In genomic region chr6:51709340-51710067, GRCm38 (mm10) we compare ENCODE assay signal across 10 mouse cellular contexts.
DNase-seq lines count a peak whose midpoint lies in the region; ATAC-seq and TF ChIP-seq lines count a peak whose summit lies in the region.
"Had no signal": no experiment of that assay in that cellular context is flagged by ENCODE, and none has a peak within 500 bp of the region (broad histone marks: within the 10 kb centered on the region; RNA-seq: fewer than 3 reads in every experiment).

No protein-coding gene starts in this region.

- no peak overlapping the region for H3K9ac ChIP-seq in intestine, embryonic 14.5 days (ENCODE audit: low read length)
- H3K9ac ChIP-seq in intestine, postnatal 0 days (ENCODE audit: low read depth, low read length) = no peak overlapping the region

- peak; percentile 53 for DNase-seq in intestine, embryonic 14.5 days (ENCODE audit: low spot score)
- DNase-seq in adrenal gland, adult 2 months = peak; percentile 71
- peak; percentile 22 for DNase-seq in hindlimb bud, embryonic 11.5 days (ENCODE audit: extremely low spot score, low read depth, low spot score)
- DNase-seq in mesoderm, embryonic 11.5 days (ENCODE audit: low read depth, low spot score) = peak; percentile 44
- no peak for DNase-seq in layer of hippocampus, adult 9-11 months
- DNase-seq in layer of hippocampus, adult 2 months (ENCODE audit: low spot score in 2 of 2) = no peak
- DNase-seq in layer of hippocampus, postnatal 25 days (ENCODE audit: extremely low spot score in 1 of 2, low spot score in 1 of 2) = no peak
- DNase-seq: heart, postnatal 36 days; spleen, adult 18-20 months had no signal

- 23% methylated on average over 11 of the region's 11 CpGs for WGBS in intestine, embryonic 14.5 days
- 48% methylated on average over 11 of the region's 11 CpGs for WGBS in intestine, postnatal 0 days

- H3K27me3 ChIP-seq in intestine, embryonic 14.5 days (replicated peaks; ENCODE audit: control insufficient read depth, insufficient read depth, low read length) = no peaks in the 10 kb centered on the region
- H3K27me3 ChIP-seq in intestine, postnatal 0 days (replicated peaks; ENCODE audit: control insufficient read depth, insufficient read depth, low read length) = no peaks in the 10 kb centered on the region

- no peak overlapping the region for H3K4me3 ChIP-seq in intestine, embryonic 14.5 days (ENCODE audit: low read depth, low read length)
- H3K4me3 ChIP-seq in intestine, postnatal 0 days (ENCODE audit: low read depth, low read length) = no peak overlapping the region
- no peak overlapping the region for H3K4me3 ChIP-seq in layer of hippocampus, adult 2 months

- H3K9me3 ChIP-seq in intestine, embryonic 14.5 days (ENCODE audit: control insufficient read depth, low read length) = no peaks in the 10 kb centered on the region
- H3K9me3 ChIP-seq in intestine, postnatal 0 days (ENCODE audit: control insufficient read depth) = no peaks in the 10 kb centered on the region

- no peak for ATAC-seq in intestine, embryonic 14.5 days (replicated peaks; ENCODE audit: low FRiP score, low TSS enrichment, low read depth)
- ATAC-seq in intestine, postnatal 0 days = no peak

- H3K27ac ChIP-seq in intestine, embryonic 14.5 days (ENCODE audit: low read depth) = no peak overlapping the region
- H3K27ac ChIP-seq in intestine, postnatal 0 days (ENCODE audit: low read depth, low read length) = no peak overlapping the region
- no peak overlapping the region for H3K27ac ChIP-seq in layer of hippocampus, adult 2 months

- no peak for TF ChIP-seq CTCF in intestine, postnatal 0 days (IDR thresholded peaks at IDR 0.05; ENCODE audit: low read depth)
- no peak for TF ChIP-seq CTCF in layer of hippocampus, adult 2 months (conservative IDR thresholded peaks at IDR 0.05)

- H3K4me1 ChIP-seq in intestine, embryonic 14.5 days (replicated peaks; ENCODE audit: control insufficient read depth, insufficient read depth, low read length) = peaks cover 15% of the 10 kb centered on the region
- peaks cover 3% of the 10 kb centered on the region; the same call in 1 of the 2 replicates for H3K4me1 ChIP-seq in intestine, postnatal 0 days (replicated peaks; ENCODE audit: control insufficient read depth, insufficient read depth, low read length)

- H3K4me2 ChIP-seq in intestine, embryonic 14.5 days (ENCODE audit: low read length) = no peak overlapping the region
- no peak overlapping the region for H3K4me2 ChIP-seq in intestine, postnatal 0 days (replicated peaks; ENCODE audit: low read depth)

- H3K36me3 ChIP-seq in intestine, embryonic 14.5 days (ENCODE audit: control insufficient read depth, insufficient read depth, low read length) = no peaks in the 10 kb centered on the region
- no peaks in the 10 kb centered on the region for H3K36me3 ChIP-seq in intestine, postnatal 0 days (ENCODE audit: control insufficient read depth, insufficient read depth)

Comparison
In these comparisons a context has a peak if more than half of its experiments do, and no peak if none do; other contexts are left out.
1. DNase-seq: peak in intestine, embryonic 14.5 days (single experiment), adrenal gland, adult 2 months (single experiment), hindlimb bud, embryonic 11.5 days (single experiment) and mesoderm, embryonic 11.5 days (single experiment); none in layer of hippocampus, adult 9-11 months (single experiment), layer of hippocampus, adult 2 months (0 of 2) and layer of hippocampus, postnatal 25 days (0 of 2).